Mouse (Mus musculus): ENCODE measurements around the gene Stxbp1. TPM values are rescaled to one million over a fixed set of nuclear protein-coding genes. Genes with fewer than 3 reads are reported as not detected.

Stxbp1 gene
- polyA plus RNA-seq, 1 experiment from 2014 or later: 27.0 TPM

DNA sequence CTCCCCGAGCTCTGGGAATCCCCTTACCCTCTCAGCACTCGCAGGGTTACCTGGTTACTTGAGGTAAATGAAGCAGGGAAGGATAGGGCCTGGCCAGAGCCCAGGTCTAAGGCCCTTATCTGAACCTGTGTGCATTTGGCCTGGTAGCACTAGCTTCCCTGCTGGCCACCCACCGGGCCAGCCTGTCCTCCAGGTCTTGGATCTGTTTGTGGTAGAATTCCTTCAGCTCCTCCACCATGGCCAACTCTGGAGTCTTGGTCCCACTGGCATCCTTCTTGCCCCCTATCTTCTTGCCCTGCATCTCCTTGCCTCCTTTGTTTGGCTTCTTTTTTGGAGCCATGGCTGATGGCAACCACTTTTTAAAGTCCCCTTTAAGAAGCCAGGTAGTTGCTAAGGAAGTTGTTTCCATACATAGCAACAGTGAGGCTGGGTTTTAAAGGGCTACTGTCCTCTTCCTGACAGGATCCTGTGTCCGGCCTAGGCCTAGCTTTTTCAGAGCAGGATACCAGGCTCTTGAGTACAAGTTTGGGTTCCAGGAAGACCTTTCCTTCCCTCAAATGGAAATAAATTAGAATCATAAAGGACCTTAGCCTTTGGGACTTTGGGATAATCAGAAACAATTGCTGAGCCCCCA, 62.9 kb downstream of the Stxbp1 start, which contains the start of gene Cfap157:
Cfap157 (minus strand) TSS at position 381 of the 634 bp plus-strand sequence.
- Histone ChIP-seq H3K36me3 (ENCODE audit: control insufficient read depth, insufficient read depth, low read length) (no peaks in the 10 kb centered on the region), H3K4me1 (replicated peaks; ENCODE audit: control insufficient read depth, insufficient read depth, low read length) (no peaks in the 10 kb centered on the region), H3K4me3 (ENCODE audit: low read depth, low read length) (no peak within 1 kb of the TSS), H3K27me3 (replicated peaks; ENCODE audit: control insufficient read depth, insufficient read depth, low read length) (no peaks in the 10 kb centered on the region), H3K4me2 (ENCODE audit: low read length) (no peak within 1 kb of the TSS), H3K9me3 (ENCODE audit: control insufficient read depth, low read length) (no peaks in the 10 kb centered on the region), H3K27ac (ENCODE audit: low read depth) (no peak within 1 kb of the TSS), H3K9ac (ENCODE audit: low read length) (no peak within 1 kb of the TSS)
- 59% methylated on average over 4 of the region's 4 CpGs for WGBS
- no peak for DNase-seq (ENCODE audit: low spot score)
- ATAC-seq (replicated peaks; ENCODE audit: low FRiP score, low TSS enrichment, low read depth): no peak

DNA sequence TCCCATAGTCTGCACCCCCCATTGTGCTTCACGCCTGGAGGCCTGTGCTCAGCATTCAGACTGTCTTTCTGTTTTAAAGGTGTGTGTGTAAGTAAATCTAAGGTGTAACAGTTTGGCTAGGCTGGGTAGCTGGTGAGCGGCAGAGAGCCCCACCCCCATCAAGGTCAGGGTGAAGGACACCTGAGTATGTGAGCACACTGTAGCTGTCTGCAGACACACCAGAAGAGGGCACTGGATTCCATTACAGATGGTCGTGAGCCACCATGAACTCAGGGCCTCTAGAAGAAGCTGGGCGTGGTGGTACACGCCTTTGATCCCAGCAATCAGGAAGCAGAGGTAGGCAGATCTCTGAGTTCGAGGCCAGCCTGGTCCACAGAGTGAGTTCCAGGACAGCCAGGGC, 65.3 kb downstream of the Stxbp1 start:
- Histone ChIP-seq H3K27me3 (replicated peaks; ENCODE audit: control insufficient read depth, insufficient read depth, low read length) (no peaks in the 10 kb centered on the region), H3K9me3 (ENCODE audit: control insufficient read depth, low read length) (no peaks in the 10 kb centered on the region), H3K4me3 (ENCODE audit: low read depth, low read length) (no peak overlapping the region), H3K27ac (ENCODE audit: low read depth) (no peak overlapping the region), H3K4me2 (ENCODE audit: low read length) (no peak overlapping the region), H3K4me1 (replicated peaks; ENCODE audit: control insufficient read depth, insufficient read depth, low read length) (no peaks in the 10 kb centered on the region), H3K36me3 (ENCODE audit: control insufficient read depth, insufficient read depth, low read length) (no peaks in the 10 kb centered on the region), H3K9ac (ENCODE audit: low read length) (no peak overlapping the region)
- ATAC-seq (replicated peaks; ENCODE audit: low FRiP score, low TSS enrichment, low read depth) (no peak), DNase-seq (ENCODE audit: low spot score) (no peak)
- 76% methylated on average over 6 of the region's 6 CpGs for WGBS

DNA sequence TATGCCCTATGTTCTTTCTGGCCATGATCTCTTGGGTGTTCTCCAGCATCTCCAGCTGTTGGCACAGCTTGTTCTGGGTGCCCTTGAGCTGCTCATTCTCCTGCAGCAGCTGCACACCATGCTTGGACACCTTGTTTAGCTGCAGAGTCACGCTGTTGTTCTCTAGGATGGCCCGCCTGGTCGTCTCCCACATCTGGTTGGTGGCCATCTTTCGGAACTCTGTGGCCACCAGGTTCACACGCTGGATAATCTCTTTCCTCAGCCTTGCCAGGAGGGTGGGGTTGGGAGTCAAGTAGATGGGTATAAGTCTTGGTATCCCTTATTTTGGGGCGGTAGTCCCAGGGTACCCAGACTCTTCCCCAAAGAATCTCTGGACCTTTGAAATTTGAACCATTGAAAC, 67.3 kb downstream of the Stxbp1 start:
- Histone ChIP-seq H3K27ac (ENCODE audit: low read depth) (no peak overlapping the region), H3K4me2 (ENCODE audit: low read length) (no peak overlapping the region), H3K27me3 (replicated peaks; ENCODE audit: control insufficient read depth, insufficient read depth, low read length) (no peaks in the 10 kb centered on the region), H3K36me3 (ENCODE audit: control insufficient read depth, insufficient read depth, low read length) (no peaks in the 10 kb centered on the region), H3K4me1 (replicated peaks; ENCODE audit: control insufficient read depth, insufficient read depth, low read length) (peaks cover 11% of the 10 kb centered on the region), H3K9me3 (ENCODE audit: control insufficient read depth, low read length) (no peaks in the 10 kb centered on the region), H3K9ac (ENCODE audit: low read length) (no peak overlapping the region), H3K4me3 (ENCODE audit: low read depth, low read length) (no peak overlapping the region)
- 90% methylated on average over 6 of the region's 6 CpGs for WGBS
- ATAC-seq (replicated peaks; ENCODE audit: low FRiP score, low TSS enrichment, low read depth) (no peak), DNase-seq (ENCODE audit: low spot score) (no peak)

DNA sequence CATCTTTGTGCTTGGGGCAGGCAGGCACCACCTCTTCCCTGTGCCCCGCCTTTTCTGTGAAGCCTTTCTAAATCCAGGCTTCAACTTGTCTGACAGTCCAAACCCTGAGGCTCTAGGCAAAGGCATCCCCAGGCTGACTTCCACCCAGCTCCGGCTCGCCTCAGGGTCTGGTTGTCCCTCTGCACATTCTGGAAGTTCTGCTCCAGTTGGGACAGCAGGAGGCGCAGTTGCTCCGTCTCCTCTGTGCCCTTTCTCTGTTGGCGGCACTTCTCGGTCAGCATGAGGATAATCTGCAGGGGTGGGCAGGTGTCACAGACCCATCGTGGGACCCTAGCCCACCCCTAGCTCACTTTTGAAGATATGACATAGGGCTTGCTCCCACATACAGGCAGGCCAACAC, 67.9 kb downstream of the Stxbp1 start:
- ATAC-seq (replicated peaks; ENCODE audit: low FRiP score, low TSS enrichment, low read depth): no peak
- H3K36me3 ChIP-seq (ENCODE audit: control insufficient read depth, insufficient read depth, low read length): no peaks in the 10 kb centered on the region
- H3K9ac ChIP-seq (ENCODE audit: low read length): no peak overlapping the region
- DNase-seq (ENCODE audit: low spot score): peak; percentile 84
- no peaks in the 10 kb centered on the region for H3K27me3 ChIP-seq (replicated peaks; ENCODE audit: control insufficient read depth, insufficient read depth, low read length)
- peaks cover 11% of the 10 kb centered on the region for H3K4me1 ChIP-seq (replicated peaks; ENCODE audit: control insufficient read depth, insufficient read depth, low read length)
- no peaks in the 10 kb centered on the region for H3K9me3 ChIP-seq (ENCODE audit: control insufficient read depth, low read length)
- 9% methylated on average over 8 of the region's 8 CpGs for WGBS
- no peak overlapping the region for H3K4me2 ChIP-seq (ENCODE audit: low read length)
- no peak overlapping the region for H3K27ac ChIP-seq (ENCODE audit: low read depth)
- no peak overlapping the region for H3K4me3 ChIP-seq (ENCODE audit: low read depth, low read length)

DNA sequence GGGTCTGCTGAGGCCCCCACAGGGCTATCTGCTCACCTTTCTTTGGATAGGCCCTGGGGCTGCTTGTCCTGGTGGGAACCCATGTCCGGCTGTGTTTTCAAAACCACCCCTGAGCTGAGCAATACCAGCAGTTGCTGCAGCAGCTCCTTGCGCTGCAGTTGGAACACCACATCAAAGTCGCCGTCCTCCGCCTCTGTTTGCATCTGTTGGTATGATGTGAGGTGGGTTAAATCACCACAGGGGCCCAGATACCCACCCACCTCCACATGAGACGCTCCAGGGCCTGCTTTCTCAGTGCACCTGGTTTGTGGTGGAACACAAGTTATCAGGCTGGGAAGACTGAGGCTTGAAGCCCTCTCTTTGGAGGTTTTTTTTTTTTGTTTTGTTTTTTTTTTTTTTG, 69.0 kb downstream of the Stxbp1 start:
- no peak overlapping the region for H3K9ac ChIP-seq (ENCODE audit: low read length)
- no peaks in the 10 kb centered on the region for H3K36me3 ChIP-seq (ENCODE audit: control insufficient read depth, insufficient read depth, low read length)
- DNase-seq (ENCODE audit: low spot score) (no peak), ATAC-seq (replicated peaks; ENCODE audit: low FRiP score, low TSS enrichment, low read depth) (no peak)
- H3K27me3 ChIP-seq (replicated peaks; ENCODE audit: control insufficient read depth, insufficient read depth, low read length): no peaks in the 10 kb centered on the region
- no peaks in the 10 kb centered on the region for H3K9me3 ChIP-seq (ENCODE audit: control insufficient read depth, low read length)
- H3K4me2 ChIP-seq (ENCODE audit: low read length): no peak overlapping the region
- 91% methylated on average over 6 of the region's 6 CpGs for WGBS
- no peak overlapping the region for H3K27ac ChIP-seq (ENCODE audit: low read depth)
- H3K4me3 ChIP-seq (ENCODE audit: low read depth, low read length): no peak overlapping the region
- H3K4me1 ChIP-seq (replicated peaks; ENCODE audit: control insufficient read depth, insufficient read depth, low read length): peaks cover 11% of the 10 kb centered on the region

DNA sequence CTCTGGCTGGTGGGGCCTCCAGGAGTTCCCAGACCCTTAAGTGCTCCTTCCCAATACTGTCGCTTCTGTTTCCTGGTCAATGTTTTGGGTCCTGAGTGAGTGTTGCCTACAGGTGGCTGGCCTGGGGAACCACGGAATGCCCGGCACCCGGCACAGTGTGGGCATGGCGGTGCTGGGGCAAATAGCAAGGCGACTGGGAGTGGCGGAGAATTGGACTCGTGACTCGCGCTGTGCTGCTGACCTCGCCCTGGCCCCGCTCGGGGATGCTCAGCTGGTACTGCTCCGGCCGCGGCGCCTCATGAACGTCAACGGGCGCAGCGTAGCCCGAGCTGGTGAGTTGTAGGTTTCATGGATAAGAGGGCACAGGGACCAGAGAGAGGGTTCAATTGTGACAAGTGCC, 70.9 kb downstream of the Stxbp1 start:
- H3K4me2 ChIP-seq (ENCODE audit: low read length): peak overlapping the region; percentile 82
- WGBS: 25% methylated on average over 22 of the region's 22 CpGs
- H3K9me3 ChIP-seq (ENCODE audit: control insufficient read depth, low read length): no peaks in the 10 kb centered on the region
- DNase-seq (ENCODE audit: low spot score) (no peak), ATAC-seq (replicated peaks; ENCODE audit: low FRiP score, low TSS enrichment, low read depth) (no peak)
- H3K27ac ChIP-seq (ENCODE audit: low read depth): no peak overlapping the region
- H3K4me3 ChIP-seq (ENCODE audit: low read depth, low read length): peak overlapping the region; percentile 63
- no peaks in the 10 kb centered on the region for H3K27me3 ChIP-seq (replicated peaks; ENCODE audit: control insufficient read depth, insufficient read depth, low read length)
- H3K9ac ChIP-seq (ENCODE audit: low read length): peak overlapping the region; percentile 42
- no peaks in the 10 kb centered on the region for H3K36me3 ChIP-seq (ENCODE audit: control insufficient read depth, insufficient read depth, low read length)
- peaks cover 11% of the 10 kb centered on the region for H3K4me1 ChIP-seq (replicated peaks; ENCODE audit: control insufficient read depth, insufficient read depth, low read length)

DNA sequence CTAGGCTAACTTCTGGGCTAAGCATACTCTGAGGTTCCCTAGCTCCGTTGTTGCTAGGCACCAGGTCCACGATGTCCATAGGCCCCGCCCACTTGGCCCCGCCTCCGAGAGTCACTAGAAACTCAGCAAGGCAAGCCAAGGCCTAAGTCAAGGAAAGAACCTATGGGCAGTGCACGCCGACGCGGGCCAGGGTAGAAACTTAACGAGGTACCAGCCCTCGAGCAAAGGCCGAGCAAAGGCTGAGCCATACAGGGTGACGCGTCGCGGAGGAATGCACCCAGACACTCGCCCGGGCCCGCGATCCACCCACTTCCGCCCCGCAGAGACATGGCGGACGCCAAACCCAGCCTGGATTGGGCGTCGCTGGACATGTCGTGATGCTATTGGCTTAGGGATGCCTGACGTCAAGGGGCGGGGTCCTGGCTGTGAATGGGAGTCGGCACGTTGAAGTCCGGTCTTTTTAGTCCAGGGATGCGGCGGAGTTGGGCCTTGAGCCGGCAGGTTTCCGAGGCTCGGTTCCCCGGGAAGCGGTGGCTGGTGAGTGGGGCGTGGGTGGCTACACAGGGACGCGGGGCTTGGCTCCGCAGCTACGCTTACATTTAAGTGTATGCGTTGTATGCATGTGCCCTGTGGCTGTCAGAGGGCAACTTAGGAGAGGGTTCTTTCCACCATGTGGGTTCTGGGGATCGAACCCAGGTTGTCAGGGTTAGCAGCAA, 71.5 kb downstream of the Stxbp1 start, which contains the start of the genes Ttc16 and Ptrh1:
Ttc16 (minus strand) TSS at position 275 of the 716 bp plus-strand sequence.
Ptrh1 (plus strand) TSS at position 428 of the 716 bp plus-strand sequence.
- peak within 1 kb of the TSS; percentile 82 for H3K4me2 ChIP-seq (ENCODE audit: low read length)
- peak; percentile 98 for DNase-seq (ENCODE audit: low spot score)
- no peaks in the 10 kb centered on the region for H3K27me3 ChIP-seq (replicated peaks; ENCODE audit: control insufficient read depth, insufficient read depth, low read length)
- H3K36me3 ChIP-seq (ENCODE audit: control insufficient read depth, insufficient read depth, low read length): no peaks in the 10 kb centered on the region
- peak within 1 kb of the TSS; percentile 62 for H3K27ac ChIP-seq (ENCODE audit: low read depth)
- no peaks in the 10 kb centered on the region for H3K9me3 ChIP-seq (ENCODE audit: control insufficient read depth, low read length)
- H3K4me3 ChIP-seq (ENCODE audit: low read depth, low read length): peak within 1 kb of the TSS; percentile 63
- H3K9ac ChIP-seq (ENCODE audit: low read length): peak within 1 kb of the TSS; percentile 42
- H3K4me1 ChIP-seq (replicated peaks; ENCODE audit: control insufficient read depth, insufficient read depth, low read length): peaks cover 11% of the 10 kb centered on the region
- WGBS: under 1% methylated on average over 46 of the region's 46 CpGs
- peak; percentile 98 for ATAC-seq (replicated peaks; ENCODE audit: low FRiP score, low TSS enrichment, low read depth)

DNA sequence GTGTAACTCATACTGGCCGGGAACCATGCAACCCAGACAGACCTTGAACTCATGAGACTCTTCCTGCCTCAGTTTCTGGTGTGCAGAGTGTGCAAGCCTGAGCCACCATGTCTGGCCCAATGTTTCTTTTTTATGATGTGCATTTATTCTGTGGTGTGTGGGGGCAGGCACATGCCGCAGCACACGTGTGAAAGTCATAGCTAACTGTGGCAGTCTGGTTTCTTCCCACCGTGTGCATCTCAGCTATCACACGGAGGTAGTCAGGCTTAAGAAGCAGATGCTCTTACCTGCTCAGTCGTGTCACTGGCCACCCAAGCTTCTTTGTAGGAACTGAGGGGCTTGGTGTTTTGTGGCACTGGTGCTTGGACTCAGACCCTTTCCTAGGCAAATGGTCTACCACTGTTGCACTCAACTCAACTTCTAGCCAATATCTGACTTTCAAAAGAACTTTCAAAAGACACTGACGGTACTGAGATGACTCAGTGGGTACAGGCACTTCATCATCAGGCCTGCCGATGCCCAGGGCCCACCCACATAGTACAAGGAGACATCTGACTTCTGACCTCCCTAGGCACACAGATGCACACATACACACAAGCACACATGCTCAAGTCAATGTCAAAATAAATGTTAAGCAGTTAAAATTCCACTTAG, 74.3 kb downstream of the Stxbp1 start:
- Histone ChIP-seq H3K36me3 (ENCODE audit: control insufficient read depth, insufficient read depth, low read length) (no peaks in the 10 kb centered on the region), H3K4me2 (ENCODE audit: low read length) (no peak overlapping the region), H3K27me3 (replicated peaks; ENCODE audit: control insufficient read depth, insufficient read depth, low read length) (no peaks in the 10 kb centered on the region), H3K4me3 (ENCODE audit: low read depth, low read length) (no peak overlapping the region), H3K9ac (ENCODE audit: low read length) (no peak overlapping the region), H3K27ac (ENCODE audit: low read depth) (no peak overlapping the region), H3K9me3 (ENCODE audit: control insufficient read depth, low read length) (no peaks in the 10 kb centered on the region), H3K4me1 (replicated peaks; ENCODE audit: control insufficient read depth, insufficient read depth, low read length) (peaks cover 11% of the 10 kb centered on the region)
- ATAC-seq (replicated peaks; ENCODE audit: low FRiP score, low TSS enrichment, low read depth): no peak
- 80% methylated on average over 8 of the region's 8 CpGs for WGBS
- no peak for DNase-seq (ENCODE audit: low spot score)

All from intestine, embryonic 14.5 days (tissue).